Mouse (Mus musculus): ENCODE results near the gene Gli1. TPM values are rescaled to one million over a fixed set of nuclear protein-coding genes. Genes with fewer than 3 reads are reported as not detected.
A peak's percentile ranks its signal among the peaks of the same experiment; 100 is the strongest.

The Gli1 gene
- total and polyA plus RNA-seq, 2 experiments from 2014 or later: 1.2 to 5.1 TPM

GRCm38 (mm10) chr10:127353909-127354895, 12.4 kb upstream of the Gli1 start, which contains the start of gene Inhbe:
Gene Inhbe (minus strand): TSS chr10:127354411.
- H3K27me3 ChIP-seq (ENCODE audit: insufficient read depth, low read length): 0 out of 2 replicates have a peak, but pooled peaks cover under 1% of the 10 kb centered on the region
- peak; percentile 36; the same call in 1 of the 2 replicates for TF ChIP-seq CTCF (IDR thresholded peaks at IDR 0.05; ENCODE audit: low read depth)
- 83% methylated on average over 18 of the region's 18 CpGs for WGBS
- no peak within 1 kb of the TSS for H3K4me2 ChIP-seq (ENCODE audit: low read depth)
- H3K4me3 ChIP-seq (ENCODE audit: low read depth, low read length): no peak within 1 kb of the TSS
- no peaks in the 10 kb centered on the region for H3K9me3 ChIP-seq (ENCODE audit: low read length)
- no peaks in the 10 kb centered on the region for H3K36me3 ChIP-seq (ENCODE audit: insufficient read depth)
- H3K27ac ChIP-seq (ENCODE audit: low read depth, low read length): peak within 1 kb of the TSS; percentile 45; the same call in 1 of the 2 replicates
- H3K9ac ChIP-seq: no peak within 1 kb of the TSS
- peak; percentile 56 for DNase-seq
- no peaks in the 10 kb centered on the region for H3K4me1 ChIP-seq (ENCODE audit: insufficient read depth)
- ATAC-seq: peak; percentile 75

GRCm38 (mm10) chr10:127352766-127353165, 11.0 kb upstream of the Gli1 start:
- Histone ChIP-seq H3K4me3 (ENCODE audit: low read depth, low read length) (no peak overlapping the region), H3K36me3 (ENCODE audit: insufficient read depth) (no peaks in the 10 kb centered on the region), H3K9ac (no peak overlapping the region), H3K27ac (ENCODE audit: low read depth, low read length) (no peak overlapping the region), H3K4me1 (ENCODE audit: insufficient read depth) (no peaks in the 10 kb centered on the region), H3K4me2 (ENCODE audit: low read depth) (no peak overlapping the region), H3K27me3 (ENCODE audit: insufficient read depth, low read length) (no peaks in the 10 kb centered on the region), H3K9me3 (ENCODE audit: low read length) (no peaks in the 10 kb centered on the region)
- 92% methylated on average over 11 of the region's 11 CpGs for WGBS
- no peak for TF ChIP-seq CTCF (IDR thresholded peaks at IDR 0.05; ENCODE audit: low read depth)
- no peak for DNase-seq
- no peak for ATAC-seq

- Histone ChIP-seq H3K9me3 (ENCODE audit: low read length) (no peaks in the 10 kb centered on the region), H3K27ac (ENCODE audit: low read depth, low read length) (no peak overlapping the region), H3K36me3 (ENCODE audit: insufficient read depth) (no peaks in the 10 kb centered on the region), H3K4me2 (ENCODE audit: low read depth) (no peak overlapping the region), H3K4me3 (ENCODE audit: low read depth, low read length) (no peak overlapping the region), H3K9ac (no peak overlapping the region), H3K4me1 (ENCODE audit: insufficient read depth) (no peaks in the 10 kb centered on the region), H3K27me3 (ENCODE audit: insufficient read depth, low read length) (no peaks in the 10 kb centered on the region)
- 90% methylated on average over 9 of the region's 9 CpGs for WGBS
- DNase-seq: no peak
- TF ChIP-seq CTCF (IDR thresholded peaks at IDR 0.05; ENCODE audit: low read depth): no peak
- no peak for ATAC-seq
These were observed 10.4 kb upstream of the Gli1 start for GRCm38 (mm10) chr10:127352187-127352586.

GRCm38 (mm10) chr10:127351719-127352118, 9.9 kb upstream of the Gli1 start:
- Histone ChIP-seq H3K36me3 (ENCODE audit: insufficient read depth) (no peaks in the 10 kb centered on the region), H3K4me2 (ENCODE audit: low read depth) (no peak overlapping the region), H3K9me3 (ENCODE audit: low read length) (no peaks in the 10 kb centered on the region), H3K27ac (ENCODE audit: low read depth, low read length) (no peak overlapping the region), H3K4me1 (ENCODE audit: insufficient read depth) (no peaks in the 10 kb centered on the region), H3K9ac (no peak overlapping the region), H3K27me3 (ENCODE audit: insufficient read depth, low read length) (no peaks in the 10 kb centered on the region), H3K4me3 (ENCODE audit: low read depth, low read length) (no peak overlapping the region)
- DNase-seq (no peak), ATAC-seq (no peak)
- WGBS: 81% methylated on average over 8 of the region's 8 CpGs
- no peak for TF ChIP-seq CTCF (IDR thresholded peaks at IDR 0.05; ENCODE audit: low read depth)

GRCm38 (mm10) chr10:127351285-127351595, 9.5 kb upstream of the Gli1 start:
- 90% methylated on average over 8 of the region's 8 CpGs for whole genome bisulfite sequencing
- no peak overlapping the region for H3K9ac ChIP-seq
- no peak for DNase-seq
- H3K9me3 ChIP-seq (ENCODE audit: low read length): no peaks in the 10 kb centered on the region
- H3K4me2 ChIP-seq (ENCODE audit: low read depth): 0 out of 2 replicates have a peak overlapping the region, but pooled peaks have one; percentile 36
- no peak for ATAC-seq
- H3K27me3 ChIP-seq (ENCODE audit: insufficient read depth, low read length): no peaks in the 10 kb centered on the region
- H3K4me3 ChIP-seq (ENCODE audit: low read depth, low read length): no peak overlapping the region
- H3K27ac ChIP-seq (ENCODE audit: low read depth, low read length): no peak overlapping the region
- no peak for TF ChIP-seq CTCF (IDR thresholded peaks at IDR 0.05; ENCODE audit: low read depth)
- H3K36me3 ChIP-seq (ENCODE audit: insufficient read depth): no peaks in the 10 kb centered on the region
- no peaks in the 10 kb centered on the region for H3K4me1 ChIP-seq (ENCODE audit: insufficient read depth)

GRCm38 (mm10) chr10:127350594-127351284, 9.0 kb upstream of the Gli1 start:
- Histone ChIP-seq H3K27me3 (ENCODE audit: insufficient read depth, low read length) (no peaks in the 10 kb centered on the region), H3K9ac (no peak overlapping the region), H3K4me2 (ENCODE audit: low read depth) (peak overlapping the region; percentile 36), H3K4me3 (ENCODE audit: low read depth, low read length) (peak overlapping the region; percentile 19), H3K9me3 (ENCODE audit: low read length) (no peaks in the 10 kb centered on the region), H3K4me1 (ENCODE audit: insufficient read depth) (no peaks in the 10 kb centered on the region), H3K27ac (ENCODE audit: low read depth, low read length) (no peak overlapping the region), H3K36me3 (ENCODE audit: insufficient read depth) (no peaks in the 10 kb centered on the region)
- 16% methylated on average over 24 of the region's 24 CpGs for WGBS
- peak; percentile 82 for TF ChIP-seq CTCF (IDR thresholded peaks at IDR 0.05; ENCODE audit: low read depth)
- ATAC-seq (peak; percentile 76), DNase-seq (peak; percentile 64)

GRCm38 (mm10) chr10:127349810-127350209, 8.0 kb upstream of the Gli1 start:
- TF ChIP-seq CTCF (IDR thresholded peaks at IDR 0.05; ENCODE audit: low read depth): no peak
- no peaks in the 10 kb centered on the region for H3K27me3 ChIP-seq (ENCODE audit: insufficient read depth, low read length)
- no peak overlapping the region for H3K27ac ChIP-seq (ENCODE audit: low read depth, low read length)
- no peak overlapping the region for H3K9ac ChIP-seq
- no peaks in the 10 kb centered on the region for H3K36me3 ChIP-seq (ENCODE audit: insufficient read depth)
- DNase-seq: no peak
- no peaks in the 10 kb centered on the region for H3K4me1 ChIP-seq (ENCODE audit: insufficient read depth)
- 74% methylated on average over 8 of the region's 8 CpGs for WGBS
- no peak for ATAC-seq
- H3K9me3 ChIP-seq (ENCODE audit: low read length): no peaks in the 10 kb centered on the region
- H3K4me3 ChIP-seq (ENCODE audit: low read depth, low read length): no peak overlapping the region
- no peak overlapping the region for H3K4me2 ChIP-seq (ENCODE audit: low read depth)

All from forebrain, postnatal 0 days (tissue).